Mouse (Mus musculus): Measurements from ENCODE around the gene Rbmxl2.

Gene Rbmxl2

DNA sequence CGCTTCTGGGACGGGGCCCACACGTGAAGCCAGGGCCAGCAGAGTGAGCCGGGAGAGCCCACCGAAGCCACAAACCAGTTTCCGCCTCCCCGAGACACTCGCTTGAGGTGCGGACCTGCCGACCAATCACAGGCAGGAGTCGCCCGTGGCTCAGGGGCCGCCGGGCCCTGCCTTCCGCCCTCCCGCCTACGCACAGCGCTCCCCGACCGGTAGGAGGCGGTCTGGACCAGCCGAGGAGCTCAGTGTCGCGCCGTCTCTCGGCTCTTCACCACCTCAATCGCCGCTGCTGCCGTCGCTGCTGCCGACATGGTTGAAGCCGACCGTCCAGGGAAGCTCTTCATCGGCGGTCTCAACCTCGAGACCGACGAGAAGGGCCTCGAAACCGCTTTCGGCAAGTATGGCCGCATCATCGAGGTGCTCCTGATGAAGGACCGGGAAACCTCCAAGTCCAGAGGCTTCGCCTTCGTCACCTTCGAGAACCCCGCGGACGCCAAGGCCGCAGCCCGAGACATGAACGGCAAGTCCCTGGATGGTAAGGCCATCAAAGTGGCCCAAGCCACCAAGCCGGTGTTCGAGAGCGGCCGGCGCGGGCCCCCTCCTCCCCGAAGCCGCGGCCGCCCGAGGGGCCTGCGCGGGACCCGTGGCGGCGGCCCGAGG, at the start of gene Rbmxl2:
Gene Rbmxl2 (plus strand): TSS at position 242 of the 657 bp plus-strand sequence.
- peak; percentile 2 to 4 for DNase-seq

DNA sequence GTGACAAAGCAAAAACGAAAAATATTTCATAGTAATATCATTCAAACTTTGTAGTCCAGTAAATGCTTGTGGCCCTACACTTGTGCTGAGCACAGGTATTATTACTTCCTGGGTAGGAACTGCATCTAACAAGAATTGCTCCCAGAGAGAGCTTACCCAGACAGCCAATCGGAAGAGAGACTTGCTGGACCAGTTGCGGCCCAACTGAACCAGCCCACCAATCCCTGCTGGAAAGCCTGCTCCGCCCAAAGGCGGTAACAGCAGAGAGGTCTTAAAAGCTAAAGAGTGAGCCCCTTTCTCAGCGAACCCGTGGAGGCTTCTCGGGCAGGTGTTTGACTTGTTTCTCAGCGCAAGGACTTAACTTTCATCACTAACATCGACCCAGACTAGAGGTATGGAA, 42.6 kb upstream of the Rbmxl2 start, which contains the start of gene Nlrp14:
Gene Nlrp14 (plus strand): TSS at position 301 of the 400 bp plus-strand sequence.
- no peak for DNase-seq

- DNase-seq, result no peak
Observed at GRCm38 (mm10) chr7:107180406-107180805, 28.8 kb upstream of the Rbmxl2 start.

DNA sequence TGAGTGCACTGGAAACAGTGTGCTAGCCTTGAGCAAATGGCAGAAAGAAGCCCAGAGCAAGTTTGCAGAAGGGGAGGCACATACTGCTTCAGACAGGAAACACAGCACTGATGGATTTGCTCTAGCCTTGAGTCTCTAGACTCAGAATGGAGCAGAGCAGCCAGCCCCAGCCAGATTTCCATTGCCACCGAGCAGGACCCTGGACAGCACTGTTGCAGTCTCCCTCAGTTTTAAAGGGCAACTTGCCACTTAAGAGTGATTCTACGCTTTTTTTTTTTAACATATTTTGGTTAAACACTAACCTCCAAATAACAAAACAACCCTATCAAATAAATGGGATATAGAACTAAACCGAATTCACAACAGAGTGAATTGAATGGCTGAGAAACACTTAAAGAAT, 7.4 kb upstream of the Rbmxl2 start:
- peak; percentile 66 to 69 for DNase-seq

- no peak for DNase-seq
Observed at GRCm38 (mm10) chr7:107207843-107208242, 1.4 kb upstream of the Rbmxl2 start.

- peak; percentile 13 to 33 for DNase-seq
Observed at GRCm38 (mm10) chr7:107210126-107210576, 906 bp downstream of the Rbmxl2 start.

DNA sequence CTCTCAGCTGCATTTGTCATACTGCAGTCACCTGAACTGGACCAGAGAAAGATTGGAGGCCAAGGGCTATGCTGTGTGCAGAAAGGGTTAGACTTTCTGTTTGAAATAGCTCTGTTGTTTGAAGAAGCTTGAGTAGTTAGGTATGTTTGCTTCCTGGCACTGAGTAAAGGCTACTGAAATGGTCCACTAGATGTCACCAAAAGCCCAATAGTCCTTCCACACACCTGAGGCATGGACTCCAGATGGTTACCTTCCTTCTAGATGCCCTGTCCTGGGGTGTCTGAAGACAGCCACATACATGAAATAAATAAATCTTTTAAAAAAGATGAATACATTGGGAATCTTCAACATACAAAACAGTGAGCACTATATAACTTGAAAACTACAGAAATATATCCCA, 6.5 kb downstream of the Rbmxl2 start:
- peak; percentile 1 to 7 for DNase-seq

DNA sequence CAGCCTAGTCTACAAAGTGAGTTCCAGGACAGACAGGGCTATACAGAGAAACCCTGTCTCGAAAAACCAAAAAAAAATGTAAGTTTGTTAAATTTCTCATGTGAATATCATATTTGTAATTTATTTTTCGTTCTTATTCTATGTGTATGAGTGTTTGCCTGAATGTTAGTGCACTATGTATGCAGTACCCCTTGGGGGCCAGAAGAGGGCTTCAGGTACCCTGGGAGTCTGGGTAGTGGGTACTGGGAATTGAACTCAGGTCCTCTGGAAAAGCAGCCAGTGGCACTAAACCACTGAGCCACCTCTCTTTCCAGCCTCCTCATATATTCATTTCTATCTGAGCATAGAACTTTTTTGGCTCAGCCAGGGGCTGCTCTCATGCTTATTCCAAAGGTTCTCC, 7.6 kb downstream of the Rbmxl2 start:
- no peak for DNase-seq

- DNase-seq, result no peak
Observed at GRCm38 (mm10) chr7:107236854-107237253, 27.6 kb downstream of the Rbmxl2 start.

DNA sequence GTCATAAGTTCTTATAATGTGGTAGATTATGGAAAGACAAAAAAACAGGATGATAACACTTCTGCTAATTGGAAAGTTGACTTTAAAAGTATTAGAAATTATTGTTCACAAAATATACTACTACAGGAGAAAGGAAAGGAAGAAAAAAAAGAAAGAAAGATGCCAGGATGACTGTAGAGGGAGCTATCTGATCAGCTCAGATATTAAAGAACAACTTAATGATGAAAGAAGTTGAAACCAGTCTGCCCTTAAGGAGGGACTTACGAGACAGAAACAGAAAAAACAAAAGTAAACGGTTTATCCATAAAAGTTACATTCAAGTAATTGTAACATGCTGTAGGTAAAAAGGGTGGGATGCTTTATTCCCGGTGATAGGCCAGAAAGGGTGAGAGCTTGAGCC, 28.3 kb downstream of the Rbmxl2 start:
- no peak for DNase-seq

DNA sequence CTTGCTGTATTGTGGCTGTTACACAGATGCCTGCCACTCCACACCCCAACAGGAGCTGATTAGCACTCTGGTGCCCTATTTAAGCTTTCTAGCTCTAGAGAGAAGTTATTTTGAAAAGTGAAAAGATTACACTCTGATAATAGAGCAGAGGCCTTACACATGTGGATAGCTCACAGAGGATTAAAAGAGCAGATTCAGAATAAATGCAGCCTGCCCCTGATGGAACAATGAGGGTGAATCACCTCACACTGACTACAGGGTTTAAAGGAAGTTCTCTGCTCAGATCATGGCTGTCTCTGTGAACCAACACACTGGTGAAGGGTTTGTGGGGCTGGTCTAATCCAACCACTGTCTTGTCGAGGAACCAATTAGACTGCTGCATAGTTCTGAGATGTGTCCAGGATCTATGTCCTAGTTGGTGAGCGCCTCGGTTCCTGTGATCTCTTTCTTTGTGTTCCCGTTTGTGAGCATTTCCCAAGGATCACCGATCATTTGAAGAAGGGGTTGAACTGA, 32.2 kb downstream of the Rbmxl2 start:
- DNase-seq, result no peak

DNA sequence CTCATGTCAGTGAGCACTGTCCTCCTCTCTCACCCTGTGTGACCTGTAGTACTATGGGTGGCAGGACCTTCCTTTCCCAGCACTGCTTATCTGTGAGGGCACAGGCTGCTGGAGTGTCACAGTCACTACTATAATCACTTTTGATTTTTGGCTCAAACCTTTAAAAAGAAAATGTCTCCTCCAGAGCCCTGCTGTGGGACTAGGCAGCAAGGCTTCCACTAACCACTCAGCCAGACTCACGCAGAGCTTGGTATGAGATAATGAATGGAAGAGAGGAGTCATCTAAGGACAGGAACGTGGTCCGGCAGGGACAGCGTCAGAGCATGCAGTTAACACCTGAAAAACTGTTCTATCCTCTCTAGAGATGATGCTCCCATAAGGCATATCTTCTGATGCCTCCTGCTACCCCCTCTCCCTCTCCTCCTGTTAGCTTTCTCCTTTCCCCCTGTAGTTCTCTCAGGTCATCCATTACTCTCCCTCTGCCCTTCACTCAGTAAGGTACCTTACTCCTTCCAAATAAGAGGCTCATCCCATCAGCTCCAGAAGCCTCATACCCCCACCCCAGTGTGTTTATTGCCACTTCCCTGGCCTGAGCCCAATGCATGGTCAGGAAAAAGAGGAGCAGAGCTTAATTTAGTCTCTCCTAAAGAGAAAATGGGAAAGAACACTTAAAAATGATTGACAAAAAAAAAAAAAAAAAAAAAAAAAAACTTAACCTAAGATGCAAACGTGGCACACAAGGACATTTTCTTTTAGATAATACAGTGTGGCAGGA, 41.2 kb downstream of the Rbmxl2 start:
- no peak for DNase-seq

GRCm38 (mm10) chr7:107253355-107253754, 44.1 kb downstream of the Rbmxl2 start:
- no peak for DNase-seq

DNA sequence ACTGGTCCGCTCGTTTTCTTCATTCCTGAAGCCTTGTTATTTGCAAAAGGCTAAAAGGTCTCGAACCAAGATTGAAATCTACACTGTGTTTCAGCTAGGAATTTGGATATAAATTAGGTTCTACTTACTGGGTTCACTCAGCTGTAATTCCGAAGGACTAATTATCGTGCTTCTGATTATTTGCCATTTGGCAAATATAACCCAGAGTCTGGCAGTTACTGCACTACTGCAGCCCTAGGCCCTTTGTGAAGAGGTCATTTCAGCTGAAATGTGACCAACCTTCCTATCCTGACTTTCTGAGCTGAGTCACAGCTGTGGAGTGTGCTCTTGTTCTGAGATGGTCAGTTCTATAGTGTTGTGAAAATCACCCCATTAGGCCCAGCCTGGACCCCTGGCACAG, 50.7 kb downstream of the Rbmxl2 start:
- DNase-seq, result no peak

Data from kidney, postnatal 4 days (tissue).